Mouse (Mus musculus) retina, postnatal 1 day (tissue): ENCODE measurements around the gene Tmem176b.

Experiments
- DNase-seq: peaks from one replicate; pipeline ENCODE4 v3.0.0-alpha.2; 2012

Gene Tmem176b

DNA sequence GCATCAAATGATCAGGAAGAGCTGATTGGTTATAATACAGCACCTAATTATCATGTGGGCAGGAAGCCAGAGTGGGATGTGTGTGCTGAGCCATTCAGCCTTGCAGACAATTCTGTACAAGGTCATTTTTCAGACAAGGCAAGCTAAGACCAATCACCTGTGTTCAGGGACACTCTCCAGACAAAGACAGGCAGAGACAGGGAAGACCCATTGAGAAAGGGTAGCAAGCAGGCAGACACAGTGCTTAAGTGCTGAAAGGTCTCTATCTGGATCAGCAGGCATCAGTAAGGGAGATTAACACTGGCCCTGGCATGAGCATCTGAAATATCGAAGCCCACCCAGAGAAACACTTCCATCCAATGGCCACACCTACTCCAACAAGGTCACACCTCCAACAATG, 56.9 kb downstream of the Tmem176b start:
- no peak for DNase-seq
